Mouse (Mus musculus) G1E (cell line): ENCODE data around the gene Zswim1.

ENCODE experiments used
- CTCF ChIP-seq: IDR thresholded peaks from 2 replicates; pipeline ENCODE4 v1.5.1; 2012; ENCODE audit warnings: low read depth, low read length, inconsistent platforms, mixed read lengths
- GATA1 ChIP-seq: IDR thresholded peaks from 2 replicates; pipeline ENCODE4 v1.6.1; 2012; ENCODE audit warnings: borderline replicate concordance, low read length, inconsistent platforms, mixed read lengths
- POLR2AphosphoS5 ChIP-seq: IDR thresholded peaks from 2 replicates; pipeline ENCODE4 v1.6.1; 2012; ENCODE audit warnings: low read depth, low read length, inconsistent platforms; ENCODE audit not compliant: insufficient replicate concordance
- TAL1 ChIP-seq: conservative IDR thresholded peaks from 2 replicates; pipeline ENCODE4 v1.6.1; 2012; ENCODE audit warnings: low read depth, low read length, inconsistent platforms, mixed read lengths

GRCm38 (mm10) chr2:164776801-164777200, 45.7 kb upstream of the Zswim1 start:
- TF ChIP-seq GATA1, result no peak
- no peak for TF ChIP-seq CTCF
- TF ChIP-seq TAL1, result no peak
- no peak for TF ChIP-seq POLR2AphosphoS5
